13 mouse cellular contexts compared by ENCODE assay signal in genomic region chr2:71499276-71500230, GRCm38 (mm10). TPM values are rescaled to one million over a fixed set of nuclear protein-coding genes. Genes with fewer than 3 reads are reported as not detected.
DNase-seq lines count a peak whose midpoint lies in the region; ATAC-seq and TF ChIP-seq lines count a peak whose summit lies in the region.
"Had no signal": no experiment of that assay in that cellular context is flagged by ENCODE, and none has a peak within 500 bp of the region (broad histone marks: within the 10 kb centered on the region; RNA-seq: fewer than 3 reads in every experiment).

No protein-coding gene starts in this region.

- DNase-seq in lung, embryonic 14.5 days = peak; percentile 23
- DNase-seq in lung, adult 2 months = no peak
- peak; percentile 14 to 20 for DNase-seq in adrenal gland, postnatal 36 days
- DNase-seq in layer of hippocampus, postnatal 14 days (ENCODE audit: low spot score in 2 of 2) = no peak
- DNase-seq: cerebellum, adult 2 months; spleen, adult 18-20 months had no signal

- H3K4me1 ChIP-seq in lung, embryonic 14.5 days (ENCODE audit: insufficient read depth) = no peaks in the 10 kb centered on the region
- H3K4me1 ChIP-seq in lung, adult 2 months (ENCODE audit: control insufficient read depth, insufficient read depth, low read length) = no peaks in the 10 kb centered on the region
- peaks cover 14% of the 10 kb centered on the region for H3K4me1 ChIP-seq in forebrain, embryonic 16.5 days (replicated peaks; ENCODE audit: control insufficient read depth, insufficient read depth, low read length)
- no peaks in the 10 kb centered on the region for H3K4me1 ChIP-seq in intestine, postnatal 0 days (replicated peaks; ENCODE audit: control insufficient read depth, insufficient read depth, low read length)

- WGBS in lung, embryonic 14.5 days = 67% methylated on average over 16 of the region's 16 CpGs
- 61% methylated on average over 16 of the region's 16 CpGs for WGBS in lung, adult 2 months
- 47% methylated on average over 16 of the region's 16 CpGs for WGBS in forebrain, embryonic 16.5 days
- 72% methylated on average over 16 of the region's 16 CpGs for WGBS in intestine, postnatal 0 days

- H3K36me3 ChIP-seq in lung, embryonic 14.5 days (ENCODE audit: insufficient read depth) = no peaks in the 10 kb centered on the region
- no peaks in the 10 kb centered on the region for H3K36me3 ChIP-seq in forebrain, embryonic 16.5 days (ENCODE audit: control insufficient read depth, insufficient read depth)
- no peaks in the 10 kb centered on the region for H3K36me3 ChIP-seq in intestine, postnatal 0 days (ENCODE audit: control insufficient read depth, insufficient read depth)
- H3K36me3 ChIP-seq: neural tube, embryonic 13.5 days had no signal

- H3K9ac ChIP-seq in lung, embryonic 14.5 days = no peak overlapping the region
- no peak overlapping the region for H3K9ac ChIP-seq in forebrain, embryonic 16.5 days (replicated peaks; ENCODE audit: low read depth, low read length)
- H3K9ac ChIP-seq in intestine, postnatal 0 days (ENCODE audit: low read depth, low read length) = no peak overlapping the region
- H3K9ac ChIP-seq: hindbrain, embryonic 14.5 days; neural tube, embryonic 13.5 days had no signal

- no peaks in the 10 kb centered on the region for H3K27me3 ChIP-seq in lung, embryonic 14.5 days (ENCODE audit: insufficient read depth, low read length)
- no peaks in the 10 kb centered on the region for H3K27me3 ChIP-seq in forebrain, embryonic 16.5 days (replicated peaks; ENCODE audit: control insufficient read depth, insufficient read depth, low read length)
- no peaks in the 10 kb centered on the region for H3K27me3 ChIP-seq in intestine, postnatal 0 days (replicated peaks; ENCODE audit: control insufficient read depth, insufficient read depth, low read length)
- H3K27me3 ChIP-seq: neural tube, embryonic 13.5 days had no signal

- TF ChIP-seq CTCF in lung, embryonic 14.5 days (IDR thresholded peaks at IDR 0.05; ENCODE audit: low read depth) = no peak
- TF ChIP-seq CTCF in lung, adult 2 months (IDR thresholded peaks at IDR 0.05; ENCODE audit: insufficient read depth, low read length) = no peak
- TF ChIP-seq CTCF in intestine, postnatal 0 days (IDR thresholded peaks at IDR 0.05; ENCODE audit: low read depth) = no peak

- no peak for ATAC-seq in lung, embryonic 14.5 days (ENCODE audit: insufficient read depth)
- peak; percentile 62; the same call in 1 of the 2 replicates for ATAC-seq in forebrain, embryonic 16.5 days
- ATAC-seq in neutrophil, adult 5-6 weeks (ENCODE audit: extremely low read depth, insufficient number of reproducible peaks, low FRiP score, poor library complexity, severe bottlenecking) = peak; percentile 58; the same call in 1 of the 2 replicates
- no peak for ATAC-seq in intestine, postnatal 0 days

- no peak overlapping the region for H3K27ac ChIP-seq in lung, embryonic 14.5 days (ENCODE audit: low read depth)
- H3K27ac ChIP-seq in forebrain, embryonic 16.5 days (ENCODE audit: low read length) = 0 out of 2 replicates have a peak overlapping the region, but pooled peaks have one; percentile 12
- H3K27ac ChIP-seq in intestine, postnatal 0 days (ENCODE audit: low read depth, low read length) = no peak overlapping the region
- H3K27ac ChIP-seq: hindbrain, embryonic 14.5 days; macrophage; neural tube, embryonic 13.5 days had no signal

- no peak overlapping the region for H3K4me2 ChIP-seq in lung, embryonic 14.5 days
- no peak overlapping the region for H3K4me2 ChIP-seq in forebrain, embryonic 16.5 days (ENCODE audit: low read length)
- no peak overlapping the region for H3K4me2 ChIP-seq in intestine, postnatal 0 days (replicated peaks; ENCODE audit: low read depth)
- H3K4me2 ChIP-seq: hindbrain, embryonic 14.5 days; neural tube, embryonic 13.5 days had no signal

- H3K9me3 ChIP-seq in lung, embryonic 14.5 days (ENCODE audit: low read depth, low read length) = no peaks in the 10 kb centered on the region
- H3K9me3 ChIP-seq in forebrain, embryonic 16.5 days (ENCODE audit: control insufficient read depth, low read length) = no peaks in the 10 kb centered on the region
- no peaks in the 10 kb centered on the region for H3K9me3 ChIP-seq in intestine, postnatal 0 days (ENCODE audit: control insufficient read depth)
- H3K9me3 ChIP-seq: neural tube, embryonic 13.5 days had no signal

- no peak overlapping the region for H3K4me3 ChIP-seq in lung, embryonic 14.5 days (ENCODE audit: low read depth, low read length)
- H3K4me3 ChIP-seq in lung, adult 2 months (replicated peaks; ENCODE audit: extremely low read depth, low read depth, low read length) = no peak overlapping the region
- H3K4me3 ChIP-seq in forebrain, embryonic 16.5 days (replicated peaks; ENCODE audit: low read length) = no peak overlapping the region
- no peak overlapping the region for H3K4me3 ChIP-seq in intestine, postnatal 0 days (ENCODE audit: low read depth, low read length)
- H3K4me3 ChIP-seq: neural tube, embryonic 13.5 days had no signal

- no peak for TF ChIP-seq POLR2A in lung, adult 2 months (IDR thresholded peaks at IDR 0.05; ENCODE audit: borderline replicate concordance, extremely low read depth, low read depth, low read length)

RNA-seq across cellular contexts. Expression of gene Dlx1, which starts 28.4 kb away (rescaled TPM):
- 0.32 TPM in 1 of 2 replicates, not detected in the other for polyA plus RNA-seq in lung, embryonic 14.5 days (2014; fragmentation: Nextera tagmentation; extraction: Ambion mirVana)
- polyA plus RNA-seq in lung, adult 2 months (2012; rRNA removed) = 0.29 and 0.43 TPM in 2 replicates
- under 1 TPM; 0.23 to 0.43 TPM for total RNA-seq in adrenal gland, postnatal 36 days (2021)
- 232 and 239 TPM in 2 replicates for polyA plus RNA-seq in forebrain, embryonic 16.5 days (2015; fragmentation: Nextera tagmentation; extraction: Ambion mirVana)
- 0.12 and 0.25 TPM in 2 replicates for total RNA-seq in neutrophil, adult 5-6 weeks (2017)
- 1.5 and 1.8 TPM in 2 replicates for polyA plus RNA-seq in intestine, postnatal 0 days (2015; fragmentation: Nextera tagmentation; extraction: Ambion mirVana)
- total RNA-seq in layer of hippocampus, postnatal 14 days (2021) = 10 to 100 TPM; 18.4 to 24.4 TPM
- polyA plus RNA-seq: macrophage had no signal

RNA-seq across cellular contexts. Expression of gene Metap1d, which starts 46.5 kb away (rescaled TPM):
- 33.3 and 37.1 TPM in 2 replicates for polyA plus RNA-seq in lung, embryonic 14.5 days (2014; fragmentation: Nextera tagmentation; extraction: Ambion mirVana)
- 10.8 and 15.8 TPM in 2 replicates for polyA plus RNA-seq in lung, adult 2 months (2012; rRNA removed)
- total RNA-seq in adrenal gland, postnatal 36 days (2021) = 10 to 100 TPM; 27.5 to 30.6 TPM
- polyA plus RNA-seq in forebrain, embryonic 16.5 days (2015; fragmentation: Nextera tagmentation; extraction: Ambion mirVana) = 42.0 and 46.3 TPM in 2 replicates
- 23.6 and 24.2 TPM in 2 replicates for total RNA-seq in neutrophil, adult 5-6 weeks (2017)
- polyA plus RNA-seq in intestine, postnatal 0 days (2015; fragmentation: Nextera tagmentation; extraction: Ambion mirVana) = 13.5 and 15.6 TPM in 2 replicates
- total RNA-seq in layer of hippocampus, postnatal 14 days (2021) = 10 to 100 TPM; 23.3 to 25.0 TPM

RNA-seq across cellular contexts. Expression of gene Dlx2, which starts 47.0 kb away (rescaled TPM):
- 0.07 TPM in 1 of 2 replicates, not detected in the other for polyA plus RNA-seq in lung, embryonic 14.5 days (2014; fragmentation: Nextera tagmentation; extraction: Ambion mirVana)
- polyA plus RNA-seq in lung, adult 2 months (2012; rRNA removed) = 0.04 TPM in 1 of 2 replicates, not detected in the other
- total RNA-seq in adrenal gland, postnatal 36 days (2021) = under 1 TPM in 1 of 2 experiments, not detected in 1; 0.16 TPM
- 45.2 and 49.8 TPM in 2 replicates for polyA plus RNA-seq in forebrain, embryonic 16.5 days (2015; fragmentation: Nextera tagmentation; extraction: Ambion mirVana)
- total RNA-seq in neutrophil, adult 5-6 weeks (2017) = not detected in 2 replicates
- 1.0 and 1.3 TPM in 2 replicates for polyA plus RNA-seq in intestine, postnatal 0 days (2015; fragmentation: Nextera tagmentation; extraction: Ambion mirVana)
- total RNA-seq in layer of hippocampus, postnatal 14 days (2021) = 1 to 10 TPM; 6.2 to 7.5 TPM
- polyA plus RNA-seq: cerebellum, adult 2 months; macrophage; urinary bladder, adult 2 months had no signal

Comparison
In these comparisons a context has a peak if more than half of its experiments do, and no peak if none do; other contexts are left out.
1. DNase-seq: peak in lung, embryonic 14.5 days (single experiment) and adrenal gland, postnatal 36 days (2 of 2); none in lung, adult 2 months (single experiment) and layer of hippocampus, postnatal 14 days (0 of 2).
2. ATAC-seq: peak in forebrain, embryonic 16.5 days (single experiment) and neutrophil, adult 5-6 weeks (single experiment); none in lung, embryonic 14.5 days (single experiment) and intestine, postnatal 0 days (single experiment).
3. RNA of gene Dlx1, which starts 28.4 kb away (polyA plus RNA-seq): 232 to 239 TPM in forebrain, embryonic 16.5 days; 1.5 to 1.8 TPM in intestine, postnatal 0 days, 0.29 to 0.43 TPM in lung, adult 2 months and 0.32 TPM in lung, embryonic 14.5 days; every median in the first group is over 10 times any median in the second.
4. RNA of gene Dlx2, which starts 47.0 kb away (polyA plus RNA-seq): 45.2 to 49.8 TPM in forebrain, embryonic 16.5 days; 1.0 to 1.3 TPM in intestine, postnatal 0 days, 0.07 TPM in lung, embryonic 14.5 days and 0.04 TPM in lung, adult 2 months; every median in the first group is over 10 times any median in the second.